Mouse (Mus musculus): ENCODE data around the gene Tmem158.

- TF ChIP-seq POLR2A (IDR thresholded peaks at IDR 0.05; ENCODE audit: borderline replicate concordance, insufficient read depth, low read length): no peak
- no peak for TF ChIP-seq CTCF (IDR thresholded peaks at IDR 0.05; ENCODE audit: borderline replicate concordance, insufficient read depth, low read depth, low read length)
Observed at GRCm38 (mm10) chr9:123296229-123296628, 35.7 kb upstream of the Tmem158 start.

Data from cerebellum, adult 2 months (tissue).